Mouse (Mus musculus) liver, postnatal 0 days (tissue): ENCODE data around the gene Olfm1.

Experiments
- CTCF ChIP-seq: sonication (generic); IDR thresholded peaks from 2 replicates; pipeline ENCODE4 v1.5.1; 2016; ENCODE audit warnings: antibody characterized with exemption, low read depth
- EP300 ChIP-seq: IDR thresholded peaks from 2 replicates; pipeline ENCODE4 v1.6.1; 2016; ENCODE audit warnings: antibody characterized with exemption, low read depth, mild to moderate bottlenecking

- TF ChIP-seq CTCF (no peak), EP300 (no peak)
Measured at GRCm38 (mm10) chr2:28143417-28144045, 49.3 kb upstream of the Olfm1 start.
